Mouse (Mus musculus): ENCODE results near the gene Psmd12. TPM values are rescaled to one million over a fixed set of nuclear protein-coding genes. Genes with fewer than 3 reads are reported as not detected.
A peak's percentile ranks its signal among the peaks of the same experiment; 100 is the strongest.

Gene Psmd12
- polyA plus RNA-seq, 1 experiment = 65.4 TPM

DNA sequence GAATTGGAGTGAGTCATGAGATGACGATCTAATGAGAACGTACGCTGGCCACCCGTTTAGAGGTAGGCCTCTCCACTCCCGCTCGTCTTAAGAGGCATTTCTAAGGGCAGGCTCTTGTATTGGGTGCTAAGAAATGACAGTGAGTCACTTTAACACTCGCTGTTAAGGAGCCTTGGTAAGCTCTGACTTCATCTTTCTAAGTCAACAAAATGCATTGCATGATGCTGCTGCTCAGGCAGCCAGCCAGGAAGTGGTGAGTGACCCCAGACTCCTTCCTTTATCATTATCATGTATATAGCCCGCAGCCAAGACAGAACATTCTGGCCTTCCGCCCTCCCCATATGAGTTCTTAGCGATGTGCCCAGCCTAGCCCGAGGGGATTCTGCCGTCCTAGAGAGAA is 21.0 kb upstream of the Psmd12 start:
- no peak for TF ChIP-seq CTCF (IDR thresholded peaks at IDR 0.05; ENCODE audit: low read depth, low read length)
- no peak for TF ChIP-seq POLR2A (IDR thresholded peaks at IDR 0.05; ENCODE audit: borderline replicate concordance, low read depth, low read length)
- H3K27ac ChIP-seq (ENCODE audit: insufficient read depth, low read depth, low read length) = no peak overlapping the region
- peaks cover 10% of the 10 kb centered on the region; the same call in 1 of the 2 replicates for H3K4me1 ChIP-seq (ENCODE audit: control insufficient read depth, insufficient read depth, low read length)
- H3K4me3 ChIP-seq (ENCODE audit: insufficient read depth, low read length) = no peak overlapping the region

DNA sequence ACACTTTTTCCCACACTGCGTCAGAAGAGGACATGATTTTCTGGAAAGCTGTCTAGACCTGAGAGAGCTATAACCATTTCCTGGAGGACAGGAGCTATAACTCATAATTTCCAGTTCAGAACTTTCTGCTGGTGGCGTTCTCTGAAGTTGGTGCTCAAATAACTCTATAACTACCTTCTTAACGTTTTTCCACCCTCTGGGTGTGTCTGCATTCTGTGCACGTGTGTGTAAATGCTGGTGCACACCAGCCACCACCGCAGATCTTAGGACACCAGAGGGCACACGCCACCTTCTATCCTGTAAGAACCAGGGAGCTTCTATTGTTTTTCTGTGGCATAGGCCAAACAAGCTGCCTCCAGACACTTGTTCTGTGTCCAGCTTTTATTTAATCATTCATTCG is 20.3 kb upstream of the Psmd12 start:
- Histone ChIP-seq H3K4me1 (ENCODE audit: control insufficient read depth, insufficient read depth, low read length) (peaks cover 10% of the 10 kb centered on the region; the same call in 1 of the 2 replicates), H3K27ac (ENCODE audit: insufficient read depth, low read depth, low read length) (no peak overlapping the region), H3K4me3 (ENCODE audit: insufficient read depth, low read length) (no peak overlapping the region)
- TF ChIP-seq POLR2A (IDR thresholded peaks at IDR 0.05; ENCODE audit: borderline replicate concordance, low read depth, low read length) = no peak
- no peak for TF ChIP-seq CTCF (IDR thresholded peaks at IDR 0.05; ENCODE audit: low read depth, low read length)

DNA sequence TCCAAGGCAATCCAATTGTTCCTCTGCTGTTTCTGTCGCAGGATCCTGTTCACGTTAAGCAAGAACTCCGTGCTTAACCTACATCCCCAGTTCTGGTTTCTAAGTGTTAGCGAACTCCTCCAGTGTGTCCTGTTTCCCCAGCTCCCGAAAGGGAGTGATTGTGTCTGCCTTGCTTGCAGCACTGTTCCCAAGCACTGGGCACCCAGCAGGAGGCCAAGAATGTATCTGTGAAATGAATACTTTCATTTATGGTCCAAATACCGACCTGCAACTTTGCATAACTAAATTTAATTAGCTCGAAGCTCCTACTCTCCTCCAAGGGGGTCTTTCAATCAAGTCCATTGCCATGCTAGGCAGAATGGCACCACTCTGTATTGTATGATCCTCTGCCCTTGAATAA is 19.5 kb upstream of the Psmd12 start:
- TF ChIP-seq POLR2A (IDR thresholded peaks at IDR 0.05; ENCODE audit: borderline replicate concordance, low read depth, low read length) (no peak), CTCF (IDR thresholded peaks at IDR 0.05; ENCODE audit: low read depth, low read length) (no peak)
- Histone ChIP-seq H3K27ac (ENCODE audit: insufficient read depth, low read depth, low read length) (no peak overlapping the region), H3K4me3 (ENCODE audit: insufficient read depth, low read length) (no peak overlapping the region), H3K4me1 (ENCODE audit: control insufficient read depth, insufficient read depth, low read length) (peaks cover 10% of the 10 kb centered on the region; the same call in 1 of the 2 replicates)

DNA sequence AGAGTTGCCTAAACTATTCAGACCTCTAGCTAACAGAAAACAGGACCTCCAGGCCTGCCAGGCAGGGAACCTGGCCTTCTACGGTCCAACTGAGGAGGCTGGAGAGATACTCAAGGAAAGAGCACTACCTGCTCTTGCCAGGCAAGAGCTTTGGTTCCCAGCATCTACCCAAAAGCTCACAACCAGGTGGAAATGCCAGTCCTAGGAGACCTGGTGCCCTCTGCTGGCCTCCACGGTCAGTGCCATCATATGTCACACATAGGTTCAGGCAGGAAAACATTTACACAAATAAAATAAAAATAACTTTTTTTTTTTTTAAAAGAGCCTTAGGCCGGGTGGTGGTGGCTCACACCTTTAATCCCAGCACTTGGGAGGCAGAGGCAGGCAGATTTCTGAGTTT is 16.8 kb upstream of the Psmd12 start:
- 0 out of 2 replicates have a peak, but pooled peaks have one; percentile 15 for TF ChIP-seq CTCF (IDR thresholded peaks at IDR 0.05; ENCODE audit: low read depth, low read length)
- TF ChIP-seq POLR2A (IDR thresholded peaks at IDR 0.05; ENCODE audit: borderline replicate concordance, low read depth, low read length) = no peak
- H3K27ac ChIP-seq (ENCODE audit: insufficient read depth, low read depth, low read length) = no peak overlapping the region
- no peak overlapping the region for H3K4me3 ChIP-seq (ENCODE audit: insufficient read depth, low read length)
- peaks cover 20% of the 10 kb centered on the region for H3K4me1 ChIP-seq (ENCODE audit: control insufficient read depth, insufficient read depth, low read length)

DNA sequence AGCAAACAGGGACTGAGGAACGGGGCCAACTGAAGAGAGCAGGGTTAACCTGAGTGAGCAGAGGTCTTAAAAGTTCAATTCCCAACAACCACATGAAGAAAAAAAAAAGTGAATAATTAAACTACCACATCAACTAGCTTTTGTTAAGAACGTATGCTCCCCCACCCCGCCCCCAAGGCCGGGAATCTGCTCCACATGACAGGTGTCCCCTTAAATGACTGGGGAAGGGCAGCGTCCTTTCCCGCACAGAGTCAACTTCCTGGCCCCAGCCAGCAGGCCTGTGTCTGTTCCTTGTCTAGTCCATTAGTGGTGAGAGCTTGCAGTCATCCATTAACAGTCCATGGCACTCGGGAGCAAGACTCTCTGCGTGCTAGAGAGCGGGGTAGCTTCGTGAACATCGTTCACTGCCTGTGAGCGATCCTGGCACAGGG is 16.0 kb upstream of the Psmd12 start:
- no peak overlapping the region for H3K4me3 ChIP-seq (ENCODE audit: insufficient read depth, low read length)
- H3K4me1 ChIP-seq (ENCODE audit: control insufficient read depth, insufficient read depth, low read length) = peaks cover 21% of the 10 kb centered on the region
- TF ChIP-seq POLR2A (IDR thresholded peaks at IDR 0.05; ENCODE audit: borderline replicate concordance, low read depth, low read length) (no peak), CTCF (IDR thresholded peaks at IDR 0.05; ENCODE audit: low read depth, low read length) (no peak)
- no peak overlapping the region for H3K27ac ChIP-seq (ENCODE audit: insufficient read depth, low read depth, low read length)

DNA sequence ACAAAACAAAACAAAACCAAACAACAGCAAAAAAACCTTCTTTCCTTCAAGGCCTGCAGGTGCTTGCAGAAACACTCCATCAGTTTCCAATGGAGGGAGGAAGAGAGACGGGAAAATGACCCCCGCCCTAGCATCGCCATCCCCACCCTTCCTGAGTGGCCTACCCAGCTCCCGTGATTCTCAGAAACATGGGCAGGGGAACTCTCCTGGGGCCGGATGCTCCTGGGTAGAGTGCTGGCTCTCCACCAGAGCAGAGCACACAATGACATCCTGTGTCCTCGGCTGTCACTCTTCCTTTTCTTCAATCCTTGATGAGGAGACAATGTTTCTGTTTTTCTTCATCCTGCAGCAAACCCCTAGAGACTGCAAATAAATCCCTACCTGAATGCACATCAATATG is 15.1 kb upstream of the Psmd12 start:
- no peak for TF ChIP-seq POLR2A (IDR thresholded peaks at IDR 0.05; ENCODE audit: borderline replicate concordance, low read depth, low read length)
- no peak for TF ChIP-seq CTCF (IDR thresholded peaks at IDR 0.05; ENCODE audit: low read depth, low read length)
- Histone ChIP-seq H3K4me1 (ENCODE audit: control insufficient read depth, insufficient read depth, low read length) (peaks cover 22% of the 10 kb centered on the region), H3K27ac (ENCODE audit: insufficient read depth, low read depth, low read length) (no peak overlapping the region), H3K4me3 (ENCODE audit: insufficient read depth, low read length) (no peak overlapping the region)

DNA sequence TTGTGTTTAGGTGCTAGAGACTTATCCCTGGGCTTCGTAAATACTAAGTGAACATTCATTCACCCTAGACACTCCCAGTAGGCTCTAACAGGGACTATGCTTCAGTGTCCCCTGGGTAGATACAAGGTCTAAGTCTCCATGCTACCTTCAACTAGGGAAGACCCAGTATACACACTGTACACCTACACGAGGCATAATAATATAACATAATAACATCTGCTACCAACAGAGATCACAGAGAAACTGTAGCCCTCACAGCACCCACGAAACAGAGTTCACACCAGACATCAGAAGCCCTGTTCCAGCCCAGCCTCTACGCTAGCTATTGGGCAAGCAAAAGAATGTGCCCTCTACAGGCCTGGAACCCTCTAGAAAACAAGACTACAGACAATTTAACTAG is 14.2 kb upstream of the Psmd12 start:
- H3K27ac ChIP-seq (ENCODE audit: insufficient read depth, low read depth, low read length) = no peak overlapping the region

DNA sequence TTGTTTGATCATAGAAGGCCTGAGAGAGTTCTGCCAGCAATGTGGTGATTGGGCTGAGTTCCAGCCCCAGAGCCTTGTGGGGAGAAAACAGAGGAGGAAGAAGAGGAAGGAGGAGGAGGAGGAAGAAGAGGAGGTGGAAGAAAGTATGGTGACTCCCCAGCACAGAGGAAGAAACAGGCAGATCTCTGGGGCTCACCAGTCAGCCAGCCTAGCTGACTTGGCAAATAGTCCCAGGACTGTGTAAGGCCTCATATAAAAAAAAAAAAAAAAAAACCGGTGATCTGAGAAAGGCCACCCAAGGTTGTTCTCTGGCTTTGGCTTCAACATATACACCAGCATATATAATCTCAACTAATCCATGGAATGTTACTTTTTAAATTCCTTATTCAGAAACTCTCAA is 13.3 kb upstream of the Psmd12 start:
- no peak overlapping the region for H3K27ac ChIP-seq (ENCODE audit: insufficient read depth, low read depth, low read length)
- H3K4me3 ChIP-seq (ENCODE audit: insufficient read depth, low read length) = no peak overlapping the region
- H3K4me1 ChIP-seq (ENCODE audit: control insufficient read depth, insufficient read depth, low read length) = peaks cover 22% of the 10 kb centered on the region
- TF ChIP-seq POLR2A (IDR thresholded peaks at IDR 0.05; ENCODE audit: borderline replicate concordance, low read depth, low read length) (no peak), CTCF (IDR thresholded peaks at IDR 0.05; ENCODE audit: low read depth, low read length) (no peak)

More for the DNA sequence above, 14.2 kb upstream of the Psmd12 start:
- Histone ChIP-seq H3K4me3 (ENCODE audit: insufficient read depth, low read length) (no peak overlapping the region), H3K4me1 (ENCODE audit: control insufficient read depth, insufficient read depth, low read length) (peaks cover 22% of the 10 kb centered on the region)
- TF ChIP-seq POLR2A (IDR thresholded peaks at IDR 0.05; ENCODE audit: borderline replicate concordance, low read depth, low read length) = no peak
- no peak for TF ChIP-seq CTCF (IDR thresholded peaks at IDR 0.05; ENCODE audit: low read depth, low read length)

DNA sequence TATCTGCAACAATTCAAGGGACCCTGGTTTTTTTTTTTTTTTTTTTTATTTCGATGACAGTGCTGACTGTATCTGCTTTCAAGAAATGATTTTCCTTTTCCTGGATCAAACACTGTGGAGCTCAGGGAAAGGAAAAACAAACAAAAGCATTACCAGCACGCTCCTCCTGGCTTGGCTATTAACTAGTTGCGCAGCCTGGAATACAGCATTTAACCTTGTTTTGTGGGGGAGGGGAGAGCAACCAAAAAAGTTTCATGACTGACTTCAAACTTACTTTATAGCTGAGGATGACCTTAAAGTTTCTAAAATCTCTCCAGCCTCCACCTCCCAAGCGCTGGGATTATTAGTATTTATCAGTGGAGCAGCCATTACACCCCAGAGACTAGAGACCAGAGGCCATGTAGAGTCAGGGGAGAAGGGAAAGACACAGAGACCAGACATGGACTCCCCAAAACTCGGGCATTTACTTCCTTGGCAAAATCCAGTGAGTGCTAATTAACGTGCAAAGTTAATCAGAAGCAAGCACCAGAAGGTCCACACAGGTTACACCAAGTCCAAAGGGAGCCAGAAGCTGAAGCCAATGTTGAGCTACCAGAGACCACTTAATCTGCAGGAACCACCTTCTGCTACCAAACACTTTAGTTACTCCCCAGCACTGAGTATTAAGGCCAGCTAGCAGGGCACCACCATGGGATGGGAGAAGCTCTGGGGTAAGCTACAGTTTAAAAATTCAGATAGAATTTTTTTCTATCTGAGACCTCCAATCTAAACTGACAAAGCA is 12.5 kb upstream of the Psmd12 start:
- H3K4me1 ChIP-seq (ENCODE audit: control insufficient read depth, insufficient read depth, low read length) = peaks cover 22% of the 10 kb centered on the region
- H3K27ac ChIP-seq (ENCODE audit: insufficient read depth, low read depth, low read length) = no peak overlapping the region
- TF ChIP-seq CTCF (IDR thresholded peaks at IDR 0.05; ENCODE audit: low read depth, low read length) = no peak
- no peak for TF ChIP-seq POLR2A (IDR thresholded peaks at IDR 0.05; ENCODE audit: borderline replicate concordance, low read depth, low read length)
- H3K4me3 ChIP-seq (ENCODE audit: insufficient read depth, low read length) = no peak overlapping the region

DNA sequence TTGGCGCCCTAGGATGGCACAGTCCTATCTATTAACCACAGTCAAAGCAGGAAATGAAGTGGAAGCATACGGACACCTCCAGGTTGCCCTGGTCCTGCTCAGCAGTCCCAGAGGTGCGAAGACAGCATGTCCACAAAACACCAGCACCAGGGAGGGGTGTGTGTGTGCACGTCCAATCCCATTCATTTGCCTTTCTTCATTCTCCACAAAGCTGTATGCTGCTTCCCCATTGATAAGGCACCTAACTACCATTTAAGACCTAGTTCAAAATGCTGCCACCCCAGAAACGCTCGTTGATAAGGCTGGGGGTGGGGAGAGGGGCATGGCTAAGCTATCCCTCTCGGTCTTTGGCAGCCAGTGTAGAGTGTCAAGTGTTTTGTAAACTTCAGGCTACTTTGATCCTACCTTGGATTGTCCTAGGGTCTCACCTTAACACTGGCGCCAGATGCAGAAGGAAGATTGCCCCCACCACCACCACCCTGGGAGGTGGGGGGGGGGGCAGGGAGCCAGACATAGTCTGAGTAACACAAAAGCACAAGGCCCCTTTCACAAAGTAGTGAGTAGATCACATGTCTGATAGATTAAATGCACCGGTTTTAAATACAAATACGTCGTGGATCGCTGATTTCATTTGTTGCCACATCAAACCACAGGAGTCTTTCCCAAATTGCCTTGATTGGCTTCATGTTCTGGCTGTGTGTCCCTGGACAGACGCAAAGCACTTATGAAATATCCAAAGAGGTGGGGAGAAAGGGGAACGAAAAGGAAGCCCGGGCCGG is 10.8 kb upstream of the Psmd12 start:
- Histone ChIP-seq H3K4me1 (ENCODE audit: control insufficient read depth, insufficient read depth, low read length) (peaks cover 22% of the 10 kb centered on the region), H3K27ac (ENCODE audit: insufficient read depth, low read depth, low read length) (peak overlapping the region; percentile 75), H3K4me3 (ENCODE audit: insufficient read depth, low read length) (peak overlapping the region; percentile 91)
- no peak for TF ChIP-seq CTCF (IDR thresholded peaks at IDR 0.05; ENCODE audit: low read depth, low read length)
- no peak for TF ChIP-seq POLR2A (IDR thresholded peaks at IDR 0.05; ENCODE audit: borderline replicate concordance, low read depth, low read length)

Data from bone marrow macrophage, adult 2 months (primary cell).